Mouse (Mus musculus): ENCODE measurements at regions not wholly inside any gene's neighbourhood (a gene's known extent, or its start where the extent isn't known, plus 50 kb on each side); places are given as distances from the start of the nearest gene placed in this dataset.

DNA sequence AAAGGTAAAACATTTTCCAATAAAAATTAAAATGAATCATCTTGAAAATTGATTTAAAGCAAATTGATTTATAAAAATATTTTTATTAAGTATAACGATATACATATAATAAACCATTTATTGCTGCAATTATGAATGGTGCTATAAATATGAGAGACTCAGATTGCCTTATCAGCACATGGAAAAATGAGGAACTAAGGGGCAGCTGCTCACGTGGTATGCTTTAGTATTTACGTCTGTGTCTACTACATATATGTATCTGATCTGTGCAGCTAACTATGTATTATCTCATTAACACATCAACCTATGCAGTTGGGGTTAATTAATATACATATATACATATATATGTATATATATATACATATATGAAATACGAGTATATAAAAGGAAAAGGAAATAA is 156.6 kb upstream of the Pdcd1 start:
- Histone ChIP-seq H3K4me3 (no peak overlapping the region), H3K4me1 (no peaks in the 10 kb centered on the region), H3K9ac (no peak overlapping the region), H3K27me3 (no peaks in the 10 kb centered on the region), H3K36me3 (no peaks in the 10 kb centered on the region), H3K27ac (no peak overlapping the region), H3K9me3 (no peaks in the 10 kb centered on the region), H3K4me2 (no peak overlapping the region)
- no peak for ATAC-seq (ENCODE audit: borderline replicate concordance, extremely low read depth, low FRiP score, low TSS enrichment)
- WGBS, result 73% methylated on average over 4 of the region's 4 CpGs

DNA sequence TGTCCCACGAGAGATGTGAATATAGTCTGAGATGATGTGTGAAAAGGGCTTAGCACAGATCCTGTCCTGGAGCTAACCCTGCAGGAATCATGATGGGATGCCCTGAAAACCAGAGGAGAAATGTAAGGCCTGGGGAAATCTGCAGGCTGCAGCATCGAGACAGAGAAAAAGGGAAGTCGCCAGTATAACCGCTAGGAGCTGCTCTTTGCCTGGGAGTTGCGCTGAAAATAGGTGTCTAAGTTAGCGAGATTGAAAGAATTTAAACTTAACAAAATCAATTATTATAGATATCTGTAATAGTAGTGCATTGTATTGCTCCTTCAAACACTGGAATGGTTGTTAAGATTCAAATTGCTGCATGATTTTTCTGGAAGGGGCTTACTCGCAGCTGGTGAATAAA is 155.5 kb upstream of the Pdcd1 start:
- Histone ChIP-seq H3K36me3 (no peaks in the 10 kb centered on the region), H3K4me2 (no peak overlapping the region), H3K27ac (no peak overlapping the region), H3K27me3 (no peaks in the 10 kb centered on the region), H3K9ac (no peak overlapping the region), H3K4me1 (no peaks in the 10 kb centered on the region), H3K4me3 (no peak overlapping the region), H3K9me3 (no peaks in the 10 kb centered on the region)
- no peak for ATAC-seq (ENCODE audit: borderline replicate concordance, extremely low read depth, low FRiP score, low TSS enrichment)
- WGBS, result 89% methylated on average over 7 of the region's 7 CpGs

- H3K36me3 ChIP-seq, result no peaks in the 10 kb centered on the region
These were observed 150.9 kb upstream of the Pdcd1 start for GRCm38 (mm10) chr1:94203281-94203680.

GRCm38 (mm10) chr1:94183876-94184275 is 131.5 kb upstream of the Pdcd1 start:
- WGBS, result 89% methylated on average over 2 of the region's 2 CpGs
- Histone ChIP-seq H3K27ac (no peak overlapping the region), H3K9ac (no peak overlapping the region), H3K4me3 (no peak overlapping the region), H3K36me3 (no peaks in the 10 kb centered on the region), H3K4me1 (no peaks in the 10 kb centered on the region), H3K9me3 (no peaks in the 10 kb centered on the region), H3K4me2 (no peak overlapping the region), H3K27me3 (no peaks in the 10 kb centered on the region)
- no peak for ATAC-seq (ENCODE audit: borderline replicate concordance, extremely low read depth, low FRiP score, low TSS enrichment)

More at GRCm38 (mm10) chr1:94203281-94203680, 150.9 kb upstream of the Pdcd1 start:
- H3K4me2 ChIP-seq, result no peak overlapping the region
- H3K9ac ChIP-seq, result no peak overlapping the region
- no peaks in the 10 kb centered on the region for H3K4me1 ChIP-seq
- no peak overlapping the region for H3K27ac ChIP-seq
- no peak for ATAC-seq (ENCODE audit: borderline replicate concordance, extremely low read depth, low FRiP score, low TSS enrichment)
- no peaks in the 10 kb centered on the region for H3K27me3 ChIP-seq
- 73% methylated on average over 3 of the region's 3 CpGs for WGBS
- no peak overlapping the region for H3K4me3 ChIP-seq
- H3K9me3 ChIP-seq, result no peaks in the 10 kb centered on the region

- H3K4me3 ChIP-seq, result no peak overlapping the region
- 72% methylated on average over 4 of the region's 4 CpGs for WGBS
- no peaks in the 10 kb centered on the region for H3K36me3 ChIP-seq
- H3K4me1 ChIP-seq, result no peaks in the 10 kb centered on the region
- ATAC-seq (ENCODE audit: borderline replicate concordance, extremely low read depth, low FRiP score, low TSS enrichment), result no peak
- H3K27me3 ChIP-seq, result no peaks in the 10 kb centered on the region
- H3K9me3 ChIP-seq, result no peaks in the 10 kb centered on the region
- no peak overlapping the region for H3K4me2 ChIP-seq
- no peak overlapping the region for H3K27ac ChIP-seq
- H3K9ac ChIP-seq, result no peak overlapping the region
These were observed 97.6 kb upstream of the Pdcd1 start for GRCm38 (mm10) chr1:94149958-94150357.

GRCm38 (mm10) chr1:94147015-94147414 is 94.7 kb upstream of the Pdcd1 start:
- H3K4me2 ChIP-seq, result no peak overlapping the region
- no peaks in the 10 kb centered on the region for H3K36me3 ChIP-seq
- no peak overlapping the region for H3K4me3 ChIP-seq
- no peaks in the 10 kb centered on the region for H3K27me3 ChIP-seq
- H3K27ac ChIP-seq, result no peak overlapping the region
- WGBS, result 56% methylated on average over 4 of the region's 4 CpGs
- H3K9me3 ChIP-seq, result no peaks in the 10 kb centered on the region
- H3K4me1 ChIP-seq, result no peaks in the 10 kb centered on the region
- no peak for ATAC-seq (ENCODE audit: borderline replicate concordance, extremely low read depth, low FRiP score, low TSS enrichment)
- no peak overlapping the region for H3K9ac ChIP-seq

- H3K27me3 ChIP-seq, result no peaks in the 10 kb centered on the region
- H3K27ac ChIP-seq, result no peak overlapping the region
- no peak overlapping the region for H3K4me2 ChIP-seq
- H3K4me3 ChIP-seq, result no peak overlapping the region
- ATAC-seq (ENCODE audit: borderline replicate concordance, extremely low read depth, low FRiP score, low TSS enrichment), result no peak
- no peaks in the 10 kb centered on the region for H3K4me1 ChIP-seq
- 60% methylated on average over 3 of the region's 3 CpGs for WGBS
- H3K9me3 ChIP-seq, result no peaks in the 10 kb centered on the region
- no peak overlapping the region for H3K9ac ChIP-seq
- H3K36me3 ChIP-seq, result no peaks in the 10 kb centered on the region
These were observed 88.2 kb upstream of the Pdcd1 start for GRCm38 (mm10) chr1:94140518-94140917.

DNA sequence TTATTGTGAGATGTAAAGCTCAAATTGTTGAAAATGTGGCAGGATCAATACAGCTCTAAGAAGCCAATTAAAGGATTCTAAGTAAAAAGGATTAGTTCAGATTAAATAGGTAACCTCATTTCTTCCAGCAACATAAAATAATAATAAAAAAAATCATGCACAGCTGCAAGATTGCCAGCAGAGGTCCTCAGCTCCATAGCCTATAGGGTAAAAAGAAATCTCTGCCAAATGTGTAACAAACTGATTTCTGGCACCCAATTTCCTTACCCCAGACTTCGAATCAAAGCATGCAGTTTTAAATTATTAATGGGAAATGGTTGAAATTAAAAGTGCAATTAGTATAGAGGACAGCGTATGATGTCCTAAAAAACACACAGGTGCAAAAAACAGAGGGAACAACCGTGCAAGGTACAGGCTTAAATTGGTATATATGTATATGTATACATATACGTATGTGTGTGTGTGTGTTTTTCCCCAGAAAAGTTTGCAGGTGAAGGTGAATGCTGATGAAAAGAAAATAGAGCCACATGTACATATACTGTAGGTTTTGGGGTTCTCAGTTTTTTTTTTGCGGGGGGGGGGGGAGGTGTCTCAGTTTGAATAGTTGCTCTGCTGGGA is 87.2 kb upstream of the Pdcd1 start:
- 64% methylated on average over 5 of the region's 5 CpGs for WGBS
- no peak overlapping the region for H3K4me2 ChIP-seq
- H3K4me1 ChIP-seq, result no peaks in the 10 kb centered on the region
- no peak for ATAC-seq (ENCODE audit: borderline replicate concordance, extremely low read depth, low FRiP score, low TSS enrichment)
- H3K9ac ChIP-seq, result no peak overlapping the region
- H3K9me3 ChIP-seq, result no peaks in the 10 kb centered on the region
- no peak overlapping the region for H3K4me3 ChIP-seq
- no peaks in the 10 kb centered on the region for H3K36me3 ChIP-seq
- no peaks in the 10 kb centered on the region for H3K27me3 ChIP-seq
- no peak overlapping the region for H3K27ac ChIP-seq

- Histone ChIP-seq H3K9me3 (no peaks in the 10 kb centered on the region), H3K4me2 (no peak overlapping the region)
- 85% methylated on average over 8 of the region's 8 CpGs for WGBS
These were observed 84.4 kb upstream of the Pdcd1 start for GRCm38 (mm10) chr1:94136731-94137130.

More at GRCm38 (mm10) chr1:94136731-94137130, 84.4 kb upstream of the Pdcd1 start:
- Histone ChIP-seq H3K27me3 (no peaks in the 10 kb centered on the region), H3K4me3 (no peak overlapping the region), H3K4me1 (no peaks in the 10 kb centered on the region), H3K36me3 (no peaks in the 10 kb centered on the region), H3K9ac (no peak overlapping the region), H3K27ac (no peak overlapping the region)
- ATAC-seq (ENCODE audit: borderline replicate concordance, extremely low read depth, low FRiP score, low TSS enrichment), result no peak
